Mouse (Mus musculus): ENCODE results near the gene Spaar. TPM values are rescaled to one million over a fixed set of nuclear protein-coding genes. Genes with fewer than 3 reads are reported as not detected.

Spaar gene
- 0.02 TPM for polyA plus RNA-seq (2012; fragmentation: generic; extraction: Trizol)

DNA sequence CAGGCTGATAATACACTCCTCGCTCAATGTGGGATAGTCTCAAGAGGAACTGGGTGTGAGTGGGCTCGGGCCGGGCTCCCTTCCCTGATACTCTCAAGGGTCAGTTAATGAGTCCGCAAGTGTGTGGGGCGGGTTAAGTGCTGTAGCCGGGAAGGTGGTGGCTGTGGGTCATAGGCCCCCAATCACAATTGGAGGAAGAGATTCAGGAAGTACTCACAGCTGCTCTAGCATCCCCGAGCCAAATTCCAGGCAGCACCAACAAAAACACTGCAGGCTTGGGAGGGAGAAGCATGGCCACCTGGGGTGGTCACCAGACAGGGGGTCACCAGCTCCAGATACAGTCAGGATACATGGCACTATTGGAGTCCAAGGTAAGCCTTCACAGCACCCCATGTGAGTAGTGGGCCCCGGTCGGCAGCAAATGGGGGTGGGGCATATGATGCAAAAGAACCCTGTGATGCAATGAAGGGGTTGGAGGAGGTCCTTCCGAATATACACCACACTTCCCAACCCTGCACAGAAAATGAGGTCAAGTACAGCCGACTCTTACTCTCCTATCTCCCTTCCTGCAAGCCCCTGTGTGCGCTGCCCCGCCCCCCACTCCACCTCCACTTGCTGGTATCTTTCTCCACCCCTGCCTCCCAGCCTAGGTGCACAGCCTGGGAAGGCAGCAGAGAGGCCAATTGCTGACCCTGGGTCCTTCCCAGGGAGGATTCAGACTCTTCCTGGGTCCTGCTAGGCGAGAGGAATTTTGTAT lies at the start of gene Spaar:
Gene Spaar, plus strand, starts transcription at position 241 of the 757 bp plus-strand sequence.
- no peaks in the 10 kb centered on the region for H3K79me2 ChIP-seq (ENCODE audit: control insufficient read depth, insufficient read depth)
- H3K4me3 ChIP-seq = no peak within 1 kb of the TSS
- H3ac ChIP-seq (ENCODE audit: control insufficient read depth, insufficient read length) = no peak within 1 kb of the TSS
- TF ChIP-seq MYOG (IDR thresholded peaks at IDR 0.05; ENCODE audit: control insufficient read depth in 1 of 3, insufficient read depth in 1 of 3, insufficient read length in 2 of 3, low read depth in 2 of 3) (no peak), SRF (IDR thresholded peaks at IDR 0.05; ENCODE audit: control insufficient read depth, insufficient read length, low read depth) (no peak), MYOD1 (IDR thresholded peaks at IDR 0.05; ENCODE audit: control insufficient read depth in 1 of 3, insufficient read length in 2 of 3, low read depth in 2 of 3) (no peak), E2F4 (IDR thresholded peaks at IDR 0.05; ENCODE audit: insufficient read depth) (no peak), POLR2AphosphoS2 (IDR thresholded peaks at IDR 0.05; ENCODE audit: insufficient read length, low read depth) (no peak)
- peak within 1 kb of the TSS; percentile 79 for H3K4me2 ChIP-seq (ENCODE audit: low read depth)
- no peaks in the 10 kb centered on the region for H3K36me3 ChIP-seq (ENCODE audit: control insufficient read depth, insufficient read depth)
- H3K27me3 ChIP-seq (ENCODE audit: control insufficient read depth, insufficient read depth, insufficient read length) = no peaks in the 10 kb centered on the region

DNA sequence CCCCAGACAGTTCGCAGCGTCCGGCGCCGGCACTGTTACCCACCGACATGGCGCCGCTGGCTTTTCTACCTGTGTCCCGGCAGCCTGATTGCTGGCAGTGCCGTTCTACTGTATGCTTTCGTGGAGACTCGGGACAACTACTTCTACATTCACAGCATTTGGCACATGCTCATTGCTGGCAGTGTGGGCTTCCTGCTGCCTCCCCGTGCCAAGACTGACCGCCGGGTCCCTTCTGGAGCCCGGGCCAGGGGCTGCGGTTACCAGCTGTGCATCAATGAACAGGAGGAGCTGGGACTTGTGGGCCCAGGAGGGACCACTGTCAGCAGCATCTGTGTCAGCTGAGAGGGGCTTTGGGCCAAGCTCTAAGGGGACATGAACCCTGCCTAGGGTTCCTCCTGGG lies 39.8 kb upstream of the Spaar start:
- Histone ChIP-seq H3K4me2 (ENCODE audit: low read depth) (no peak overlapping the region), H3ac (ENCODE audit: control insufficient read depth, insufficient read length) (no peak overlapping the region), H3K4me3 (no peak overlapping the region), H3K79me2 (ENCODE audit: control insufficient read depth, insufficient read depth) (no peaks in the 10 kb centered on the region), H3K27me3 (ENCODE audit: control insufficient read depth, insufficient read depth, insufficient read length) (peaks cover 51% of the 10 kb centered on the region), H3K36me3 (ENCODE audit: control insufficient read depth, insufficient read depth) (no peaks in the 10 kb centered on the region)
- no peak for TF ChIP-seq POLR2A (IDR thresholded peaks at IDR 0.05; ENCODE audit: insufficient read length, low read depth)
- TF ChIP-seq E2F4 (IDR thresholded peaks at IDR 0.05; ENCODE audit: insufficient read depth) = no peak
- no peak for TF ChIP-seq TCF12 (IDR thresholded peaks at IDR 0.05; ENCODE audit: insufficient read depth, poor library complexity, severe bottlenecking)

DNA sequence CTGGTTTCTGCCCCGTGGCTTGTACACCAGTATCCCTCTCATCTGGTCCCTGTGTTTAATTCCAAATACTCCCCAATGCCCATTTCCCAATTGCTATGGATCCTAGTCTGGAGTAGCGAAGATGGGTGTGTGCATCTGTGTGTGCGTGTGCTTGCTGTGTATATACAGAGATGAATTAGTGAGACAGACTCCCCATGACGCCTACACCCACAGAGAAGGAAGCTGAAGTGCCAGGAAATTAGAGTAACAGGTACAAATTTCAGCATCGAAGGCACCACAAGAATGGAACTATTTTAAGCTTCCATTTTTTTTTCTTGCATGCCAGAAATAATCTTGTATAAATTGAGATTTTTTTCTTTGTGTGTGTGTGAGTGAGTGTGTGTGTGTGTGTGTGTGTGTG lies 38.8 kb upstream of the Spaar start:
- H3ac ChIP-seq (ENCODE audit: control insufficient read depth, insufficient read length) = no peak overlapping the region
- TF ChIP-seq POLR2A (IDR thresholded peaks at IDR 0.05; ENCODE audit: insufficient read length, low read depth) (no peak), CEBPB (IDR thresholded peaks at IDR 0.05; ENCODE audit: insufficient read depth, poor library complexity, severe bottlenecking) (no peak), TCF3 (IDR thresholded peaks at IDR 0.05; ENCODE audit: insufficient read length, low read depth) (no peak), MYOD1 (IDR thresholded peaks at IDR 0.05; ENCODE audit: control insufficient read depth in 1 of 3, insufficient read length in 2 of 3, low read depth in 2 of 3) (no peak)
- H3K36me3 ChIP-seq (ENCODE audit: control insufficient read depth, insufficient read depth) = no peaks in the 10 kb centered on the region
- no peaks in the 10 kb centered on the region for H3K79me2 ChIP-seq (ENCODE audit: control insufficient read depth, insufficient read depth)
- no peak overlapping the region for H3K4me2 ChIP-seq (ENCODE audit: low read depth)
- no peak overlapping the region for H3K4me3 ChIP-seq
- H3K27me3 ChIP-seq (ENCODE audit: control insufficient read depth, insufficient read depth, insufficient read length) = peaks cover 41% of the 10 kb centered on the region

DNA sequence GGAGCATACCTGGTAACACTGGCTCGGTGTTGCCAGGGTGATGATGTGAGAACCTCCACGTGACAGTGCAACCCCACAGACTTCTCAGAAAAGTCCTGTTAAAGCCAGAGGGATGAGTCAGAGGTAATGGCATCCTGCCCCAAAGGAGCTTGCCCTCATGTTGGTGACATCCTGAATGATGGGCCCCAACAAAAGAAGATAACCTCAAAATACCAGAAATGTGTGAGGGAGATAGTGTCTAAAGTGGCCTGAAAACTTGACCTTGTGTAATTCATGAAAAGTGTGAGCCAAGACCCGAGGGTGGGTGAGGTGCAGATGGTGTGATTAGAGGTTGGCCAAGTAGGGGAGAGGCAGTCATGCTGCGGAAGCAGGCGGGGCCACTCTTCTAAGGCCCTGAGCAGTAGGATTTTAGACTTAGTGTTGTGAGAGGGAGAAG lies 36.0 kb upstream of the Spaar start:
- Histone ChIP-seq H3ac (ENCODE audit: control insufficient read depth, insufficient read length) (no peak overlapping the region), H3K4me2 (ENCODE audit: low read depth) (no peak overlapping the region), H3K4me3 (no peak overlapping the region), H3K27me3 (ENCODE audit: control insufficient read depth, insufficient read depth, insufficient read length) (peaks cover 18% of the 10 kb centered on the region), H3K79me2 (ENCODE audit: control insufficient read depth, insufficient read depth) (no peaks in the 10 kb centered on the region), H3K36me3 (ENCODE audit: control insufficient read depth, insufficient read depth) (no peaks in the 10 kb centered on the region)
- TF ChIP-seq POLR2A (IDR thresholded peaks at IDR 0.05; ENCODE audit: insufficient read length, low read depth) (no peak), USF1 (IDR thresholded peaks at IDR 0.05; ENCODE audit: low read depth) (peak; percentile 83)

DNA sequence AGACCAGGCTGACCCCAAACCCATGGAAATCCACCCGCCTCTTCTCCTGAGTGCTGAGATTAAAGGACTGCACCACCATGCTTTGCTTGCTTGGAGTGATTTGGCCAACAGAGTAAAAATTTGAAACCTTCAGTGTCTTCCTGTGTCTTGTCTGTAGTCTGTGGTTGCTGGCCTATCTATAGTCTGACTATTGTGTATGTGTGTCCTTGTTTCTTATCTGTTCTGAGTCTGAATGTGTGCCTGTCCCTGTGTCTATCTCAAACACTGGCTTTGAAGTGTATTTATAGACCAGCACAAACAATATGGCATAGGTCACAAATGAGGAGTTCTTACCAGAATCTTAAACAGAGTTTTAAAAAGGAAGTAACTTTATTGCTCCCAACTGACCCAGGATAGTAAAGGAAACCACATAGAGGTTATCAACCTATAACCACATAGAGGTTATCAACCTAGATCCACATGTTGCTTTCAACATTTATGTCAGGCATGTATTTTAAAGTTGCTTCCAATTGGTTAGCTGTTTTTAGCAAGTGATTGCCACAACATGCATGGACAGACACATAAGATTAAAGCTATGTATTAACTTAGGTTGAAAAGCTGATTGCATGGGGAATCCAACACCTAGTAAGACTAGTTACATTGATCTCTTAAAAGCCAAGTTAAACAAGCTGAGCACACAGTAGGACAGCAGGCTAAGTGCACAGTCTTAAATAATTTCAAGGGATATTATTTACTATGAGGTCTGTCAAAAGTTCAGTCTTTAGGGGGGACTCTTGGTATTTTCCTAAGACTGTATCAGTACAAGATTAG lies 35.2 kb upstream of the Spaar start:
- no peaks in the 10 kb centered on the region for H3K79me2 ChIP-seq (ENCODE audit: control insufficient read depth, insufficient read depth)
- peaks cover 12% of the 10 kb centered on the region for H3K27me3 ChIP-seq (ENCODE audit: control insufficient read depth, insufficient read depth, insufficient read length)
- no peaks in the 10 kb centered on the region for H3K36me3 ChIP-seq (ENCODE audit: control insufficient read depth, insufficient read depth)
- TF ChIP-seq USF1 (IDR thresholded peaks at IDR 0.05; ENCODE audit: low read depth) (no peak), CEBPB (IDR thresholded peaks at IDR 0.05; ENCODE audit: insufficient read depth, poor library complexity, severe bottlenecking) (no peak), MYOD1 (IDR thresholded peaks at IDR 0.05; ENCODE audit: control insufficient read depth in 1 of 3, insufficient read length in 2 of 3, low read depth in 2 of 3) (no peak), E2F4 (IDR thresholded peaks at IDR 0.05; ENCODE audit: insufficient read depth) (no peak), MYOG (IDR thresholded peaks at IDR 0.05; ENCODE audit: control insufficient read depth in 1 of 3, insufficient read depth in 1 of 3, insufficient read length in 2 of 3, low read depth in 2 of 3) (no peak), POLR2AphosphoS2 (IDR thresholded peaks at IDR 0.05; ENCODE audit: insufficient read length, low read depth) (no peak), TCF3 (IDR thresholded peaks at IDR 0.05; ENCODE audit: insufficient read length, low read depth) (no peak), SRF (IDR thresholded peaks at IDR 0.05; ENCODE audit: control insufficient read depth, insufficient read length, low read depth) (no peak)
- no peak overlapping the region for H3K4me3 ChIP-seq
- H3ac ChIP-seq (ENCODE audit: control insufficient read depth, insufficient read length) = no peak overlapping the region
- no peak overlapping the region for H3K4me2 ChIP-seq (ENCODE audit: low read depth)

All from myocyte (in vitro differentiated cells).